Mouse (Mus musculus): ENCODE measurements around the gene Sept11. TPM values are rescaled to one million over a fixed set of nuclear protein-coding genes. Genes with fewer than 3 reads are reported as not detected.

Gene Sept11
- polyA plus RNA-seq, 1 experiment from 2014 or later: 156 TPM

Other genes with a start within 250 kb of the Sept11 start
- not detected in 2 replicates for gene Sowahb, start 48.4 kb upstream of the Sept11 start, polyA plus RNA-seq (2015; fragmentation: Nextera tagmentation; extraction: Ambion mirVana)
- gene Ccni, start 113.1 kb downstream of the Sept11 start, polyA plus RNA-seq (2015; fragmentation: Nextera tagmentation; extraction: Ambion mirVana): 140 and 142 TPM in 2 replicates
- gene 2010109A12Rik, start 113.1 kb downstream of the Sept11 start, polyA plus RNA-seq (2015; fragmentation: Nextera tagmentation; extraction: Ambion mirVana): 1.7 and 3.3 TPM in 2 replicates
- gene Ccng2, start 173.8 kb downstream of the Sept11 start, polyA plus RNA-seq (2015; fragmentation: Nextera tagmentation; extraction: Ambion mirVana): 110 and 129 TPM in 2 replicates

All from neural tube, embryonic 13.5 days (tissue).